Mouse (Mus musculus): ENCODE measurements around the gene Pdss2.

GRCm38 (mm10) chr10:43439492-43439941, 218.2 kb downstream of the Pdss2 start:
- TF ChIP-seq CTCF (IDR thresholded peaks at IDR 0.05; ENCODE audit: control insufficient read depth, insufficient read depth, insufficient replicate concordance, low read depth, low read length) (no peak), POLR2A (IDR thresholded peaks at IDR 0.05; ENCODE audit: control insufficient read depth, low read depth, low read length) (no peak)
